Mouse (Mus musculus) CH12.LX (cell line): ENCODE data around the gene Rho. TPM values are rescaled to one million over a fixed set of nuclear protein-coding genes. Genes with fewer than 3 reads are reported as not detected.
A peak's percentile ranks its signal among the peaks of the same experiment; 100 is the strongest.

Experiments used
- DNase-seq: peaks from one replicate; pipeline ENCODE4 v3.0.0-alpha.2; 2013; ENCODE audit errors: extremely low read depth
- H3K27ac ChIP-seq: 2 replicates; pipeline ENCODE4 v1.5.1; 2012; ENCODE audit warnings: low read depth, mild to moderate bottlenecking, control low read depth, moderate library complexity; ENCODE audit not compliant: insufficient read depth
- H3K27me3 ChIP-seq: replicated peaks from 2 replicates; pipeline ENCODE3; 2012; ENCODE audit warnings: inconsistent platforms
- H3K36me3 ChIP-seq, 2 experiments: replicated peaks in 1 of 2; 2 replicates each; pipeline versions ENCODE3 to v1.6.1; 2012; ENCODE audit warnings: inconsistent platforms in 1 of 2, low read length in 1 of 2, mild to moderate bottlenecking in 1 of 2, mixed read lengths in 1 of 2, moderate library complexity in 1 of 2; ENCODE audit not compliant: control insufficient read depth in 1 of 2, insufficient read depth in 1 of 2
- H3K4me1 ChIP-seq, 2 experiments: 2 replicates each; pipeline ENCODE4 v1.6.1; 2012; ENCODE audit warnings: inconsistent platforms in 1 of 2, moderate library complexity in 1 of 2; ENCODE audit not compliant: insufficient read depth in 2 of 2, control insufficient read depth in 1 of 2
- H3K4me2 ChIP-seq: 2 replicates; pipeline ENCODE4 v1.6.1; 2012; ENCODE audit warnings: low read depth, mild to moderate bottlenecking, control low read depth; ENCODE audit not compliant: poor library complexity, insufficient read depth, severe bottlenecking
- H3K4me3 ChIP-seq, 3 experiments: fragments of 150-350 bp in 1 of 3; sonication (generic) in 1 of 3; replicated peaks in 1 of 3; 2 replicates each; pipeline versions ENCODE3 to v1.5.1; 2011 to 2012; ENCODE audit warnings: low read depth in 2 of 3, low read length in 2 of 3, mild to moderate bottlenecking in 2 of 3, moderate library complexity in 2 of 3, control low read depth in 1 of 3, improper control_type of control experiment in 1 of 3, inconsistent platforms in 1 of 3, mixed read lengths in 1 of 3; ENCODE audit not compliant: poor library complexity in 1 of 3
- H3K79me2 ChIP-seq: replicated peaks from 2 replicates; pipeline ENCODE4 v1.6.1; 2012; ENCODE audit warnings: mild to moderate bottlenecking, moderate library complexity; ENCODE audit not compliant: control insufficient read depth, poor library complexity, insufficient read depth, severe bottlenecking; ENCODE audit errors: extremely low read depth
- H3K9ac ChIP-seq: 2 replicates; pipeline ENCODE4 v1.6.1; 2012; ENCODE audit warnings: low read depth, mild to moderate bottlenecking, control low read depth, moderate library complexity; ENCODE audit not compliant: insufficient read depth
- H3K9me3 ChIP-seq: replicated peaks from 2 replicates; pipeline ENCODE3; 2012; ENCODE audit warnings: low read length, inconsistent platforms, mixed read lengths
- BHLHE40 ChIP-seq: IDR thresholded peaks from 2 replicates; pipeline ENCODE4 v1.6.1; 2011; ENCODE audit warnings: mild to moderate bottlenecking, low read depth, low read length, improper control_type of control experiment
- CHD1 ChIP-seq: IDR thresholded peaks from 2 replicates; pipeline ENCODE4 v1.6.1; 2012; ENCODE audit warnings: low read depth, low read length, improper control_type of control experiment, inconsistent platforms
- CTCF ChIP-seq, 2 experiments: IDR thresholded peaks in 1 of 2; conservative IDR thresholded peaks in 1 of 2; 2 replicates each; pipeline ENCODE4 v1.5.1; 2011 to 2012; ENCODE audit warnings: low read depth in 2 of 2, low read length in 2 of 2, improper control_type of control experiment in 1 of 2, inconsistent platforms in 1 of 2, mild to moderate bottlenecking in 1 of 2, moderate library complexity in 1 of 2
- ELF1 ChIP-seq: IDR thresholded peaks from 2 replicates; pipeline ENCODE4 v1.6.1; 2014; ENCODE audit warnings: low read depth, mild to moderate bottlenecking, inconsistent platforms, low read length, improper control_type of control experiment
- EP300 ChIP-seq: IDR thresholded peaks from 2 replicates; pipeline ENCODE4 v1.6.1; 2011; ENCODE audit warnings: low read length, improper control_type of control experiment
- ETS1 ChIP-seq: conservative IDR thresholded peaks from 2 replicates; pipeline ENCODE4 v1.6.1; 2012; ENCODE audit warnings: low read depth, mild to moderate bottlenecking, inconsistent platforms, low read length, improper control_type of control experiment, moderate library complexity
- GABPA ChIP-seq: IDR thresholded peaks from 2 replicates; pipeline ENCODE4 v1.6.1; 2012; ENCODE audit warnings: low read depth, low read length, improper control_type of control experiment, inconsistent platforms; ENCODE audit not compliant: insufficient replicate concordance
- HCFC1 ChIP-seq: IDR thresholded peaks from 2 replicates; pipeline ENCODE4 v1.6.1; 2012; ENCODE audit warnings: low read depth, mild to moderate bottlenecking, inconsistent platforms, low read length, improper control_type of control experiment
- JUN ChIP-seq: IDR thresholded peaks from 2 replicates; pipeline ENCODE4 v1.6.1; 2011; ENCODE audit warnings: low read depth, mild to moderate bottlenecking, low read length, improper control_type of control experiment, moderate library complexity; ENCODE audit not compliant: insufficient read depth
- JUND ChIP-seq: conservative IDR thresholded peaks from 2 replicates; pipeline ENCODE4 v1.6.1; 2011; ENCODE audit warnings: low read depth, low read length, improper control_type of control experiment
- KAT2A ChIP-seq: IDR thresholded peaks from 2 replicates; pipeline ENCODE4 v1.6.1; 2012; ENCODE audit warnings: low read length, improper control_type of control experiment, inconsistent platforms; ENCODE audit not compliant: insufficient replicate concordance
- MAFK ChIP-seq: IDR thresholded peaks from 2 replicates; pipeline ENCODE4 v1.6.1; 2011; ENCODE audit warnings: low read length, improper control_type of control experiment; ENCODE audit not compliant: insufficient replicate concordance
- MAX ChIP-seq: IDR thresholded peaks from 2 replicates; pipeline ENCODE4 v1.6.1; 2011; ENCODE audit warnings: low read length, improper control_type of control experiment
- MEF2A ChIP-seq: IDR thresholded peaks from 2 replicates; pipeline ENCODE4 v1.6.1; 2014; ENCODE audit warnings: low read depth, mild to moderate bottlenecking, inconsistent platforms, low read length, improper control_type of control experiment, borderline replicate concordance
- MXI1 ChIP-seq: IDR thresholded peaks from 2 replicates; pipeline ENCODE4 v1.6.1; 2011; ENCODE audit warnings: mild to moderate bottlenecking, low read depth, low read length, improper control_type of control experiment
- NELFE ChIP-seq: IDR thresholded peaks from 2 replicates; pipeline ENCODE4 v1.6.1; 2011; ENCODE audit warnings: low read depth, low read length, improper control_type of control experiment
- PAX5 ChIP-seq: IDR thresholded peaks from 2 replicates; pipeline ENCODE4 v1.6.1; 2012; ENCODE audit warnings: low read length, inconsistent platforms, mixed read lengths
- POLR2A ChIP-seq: IDR thresholded peaks from 2 replicates; pipeline ENCODE4 v1.6.1; 2011; ENCODE audit warnings: low read depth, mild to moderate bottlenecking, improper control_type of control experiment, low read length
- POLR2AphosphoS2 ChIP-seq: IDR thresholded peaks from 2 replicates; pipeline ENCODE4 v1.6.1; 2011; ENCODE audit warnings: low read depth, low read length, improper control_type of control experiment
- RCOR1 ChIP-seq: conservative IDR thresholded peaks from 2 replicates; pipeline ENCODE4 v1.6.1; 2012; ENCODE audit warnings: low read depth, mild to moderate bottlenecking, inconsistent platforms, low read length, improper control_type of control experiment
- SIN3A ChIP-seq: IDR thresholded peaks from 2 replicates; pipeline ENCODE4 v1.6.1; 2012; ENCODE audit warnings: low read length, improper control_type of control experiment, inconsistent platforms
- SMC3 ChIP-seq: IDR thresholded peaks from 2 replicates; pipeline ENCODE4 v1.6.1; 2011; ENCODE audit warnings: low read depth, low read length, improper control_type of control experiment
- TBP ChIP-seq: conservative IDR thresholded peaks from 2 replicates; pipeline ENCODE4 v1.6.1; 2011; ENCODE audit warnings: low read depth, low read length, improper control_type of control experiment
- TCF12 ChIP-seq: IDR thresholded peaks from 2 replicates; pipeline ENCODE4 v1.6.1; 2014; ENCODE audit warnings: low read depth, mild to moderate bottlenecking, inconsistent platforms, low read length, improper control_type of control experiment
- UBTF ChIP-seq: IDR thresholded peaks from 2 replicates; pipeline ENCODE4 v1.6.1; 2012; ENCODE audit warnings: low read depth, mild to moderate bottlenecking, inconsistent platforms, low read length, improper control_type of control experiment, moderate library complexity
- USF1 ChIP-seq: IDR thresholded peaks from 2 replicates; pipeline ENCODE4 v1.6.1; 2014; ENCODE audit warnings: low read depth, mild to moderate bottlenecking, inconsistent platforms, low read length, improper control_type of control experiment
- USF2 ChIP-seq: conservative IDR thresholded peaks from 2 replicates; pipeline ENCODE4 v1.6.1; 2011; ENCODE audit warnings: low read depth, low read length, improper control_type of control experiment
- ZC3H11A ChIP-seq: IDR thresholded peaks from 2 replicates; pipeline ENCODE4 v1.6.1; 2012; ENCODE audit warnings: low read depth, mild to moderate bottlenecking, inconsistent platforms, low read length, improper control_type of control experiment
- ZMIZ1 ChIP-seq: IDR thresholded peaks from 2 replicates; pipeline ENCODE4 v1.6.1; 2012; ENCODE audit warnings: low read depth, mild to moderate bottlenecking, inconsistent platforms, low read length, improper control_type of control experiment
- dilution Hi-C: fragments of 300-500 bp; cut with MboI; formaldehyde crosslinking; loops from 2 replicates; pipeline ENCODE4 v1.14.3; 2020; ENCODE audit warnings: low sequenced_read_pairs; ENCODE audit not compliant: extremely low pct_unique_long_range_greater_than_20kb, extremely low pct_ligation_motif_present
- in situ Hi-C: fragments of 300-500 bp; cut with MboI; formaldehyde crosslinking; loops from 3 replicates; pipeline ENCODE4 v1.14.3; 2019; ENCODE audit warnings: low sequenced_read_pairs, low pct_ligation_motif_present, low pct_unique_long_range_greater_than_20kb, mixed read lengths
- polyA plus RNA-seq: library from polyadenylated mRNA; unstranded; fragments of >175 nt; gene quantifications from 2 replicates; pipeline ENCODE4 v1.2.1, GENCODE M21; 2012; ENCODE audit warnings: low read depth; ENCODE audit not compliant: insufficient read length
- total RNA-seq, 2 experiments: library from RNA; depleted of rRNA; stranded (reverse); fragments of 300-350 nt in 1 of 2; fragments of >200 nt in 1 of 2; gene quantifications; 2 replicates each; pipeline ENCODE4 v1.2.3; 2012 to 2014

Rho gene
- total and polyA plus RNA-seq, 3 experiments = 0.04 TPM; not detected in 1

DNA sequence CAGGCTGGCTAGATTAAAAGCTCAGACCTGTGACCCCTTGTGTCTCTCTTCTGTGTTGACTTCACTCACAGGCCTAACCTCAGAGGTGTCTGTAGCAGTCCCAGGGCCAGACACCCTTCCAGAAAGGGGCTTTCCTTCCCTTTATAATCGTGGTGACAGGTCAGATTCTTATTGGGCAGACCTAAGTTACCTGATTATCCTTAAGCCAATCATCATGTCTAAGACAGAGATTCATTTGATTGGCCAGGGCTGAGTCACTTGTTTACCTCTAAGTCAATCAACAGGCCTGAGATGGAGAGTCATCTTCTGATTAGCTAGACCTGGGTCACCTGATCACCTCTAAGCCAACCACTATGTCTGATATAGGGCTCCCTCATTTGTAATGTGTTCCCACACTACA is 7.2 kb downstream of the Rho start:
- in situ Hi-C loops (no loop called here), dilution Hi-C loops (no loop called here)
- no peaks in the 10 kb centered on the region for H3K79me2 ChIP-seq
- peaks cover 21 to 39% of the 10 kb centered on the region in 2 experiments for H3K4me1 ChIP-seq
- no peak overlapping the region for H3K4me2 ChIP-seq
- no peaks in the 10 kb centered on the region for H3K36me3 ChIP-seq
- peak; percentile 58 for DNase-seq
- no peak overlapping the region for H3K9ac ChIP-seq
- H3K9me3 ChIP-seq = no peaks in the 10 kb centered on the region
- no peak overlapping the region for H3K27ac ChIP-seq
- TF ChIP-seq PAX5 (no peak), TBP (0 out of 2 replicates have a peak, but pooled peaks have one; percentile 67), GABPA (no peak), UBTF (no peak), POLR2AphosphoS2 (no peak), ETS1 (no peak), USF1 (0 out of 2 replicates have a peak, but pooled peaks have one; percentile 21), HCFC1 (no peak), USF2 (peak; percentile 34), ZC3H11A (no peak), JUN (no peak), CHD1 (no peak), MEF2A (no peak), POLR2A (0 out of 2 replicates have a peak, but pooled peaks have one; percentile 38)
- TF ChIP-seq, all 38 proteins: peak for 4
- Histone ChIP-seq H3K4me3 (no peak overlapping the region), H3K27me3 (no peaks in the 10 kb centered on the region)

DNA sequence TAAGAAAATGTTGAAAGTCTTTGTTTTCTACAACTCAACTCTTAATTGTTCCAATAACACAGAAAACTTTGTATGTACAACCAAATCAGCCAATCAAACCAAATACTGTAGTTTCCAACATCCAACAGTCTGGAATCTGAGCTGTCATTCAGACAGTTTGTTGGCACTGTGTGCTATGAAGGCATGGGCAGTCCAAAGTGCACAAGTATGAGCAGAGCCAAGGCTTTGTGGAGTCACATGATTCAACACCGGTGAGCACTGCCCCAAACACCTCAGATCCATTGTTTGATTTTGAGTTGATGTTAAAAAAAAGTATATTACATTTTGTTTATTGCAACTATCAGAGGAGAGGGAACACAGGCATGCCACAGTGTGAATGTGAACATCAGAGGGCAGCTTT is 9.1 kb downstream of the Rho start:
- dilution Hi-C loops (no loop called here), in situ Hi-C loops (loop anchor here (5.0 kb wide), 1 partner anchor 33 kb away; no protein-coding TSS in a partner anchor)
- H3K27ac ChIP-seq = no peak overlapping the region
- H3K27me3 ChIP-seq = no peaks in the 10 kb centered on the region
- no peak for DNase-seq
- no peak overlapping the region for H3K9ac ChIP-seq
- peaks cover 34 to 57% of the 10 kb centered on the region in 2 experiments for H3K4me1 ChIP-seq
- no peaks in the 10 kb centered on the region for H3K36me3 ChIP-seq
- TF ChIP-seq SMC3 = no peak
- TF ChIP-seq TCF12 = no peak
- TF ChIP-seq MXI1 = no peak
- no peak for TF ChIP-seq EP300
- no peak for TF ChIP-seq ZMIZ1
- TF ChIP-seq JUND = no peak
- no peak for TF ChIP-seq USF2
- TF ChIP-seq UBTF = no peak
- no peak for TF ChIP-seq POLR2A
- no peak for TF ChIP-seq BHLHE40
- TF ChIP-seq PAX5 = no peak
- no peak for TF ChIP-seq MAX
- no peak for TF ChIP-seq MAFK
- TF ChIP-seq ELF1 = no peak
- no peak for TF ChIP-seq RCOR1
- TF ChIP-seq KAT2A = no peak
- TF ChIP-seq NELFE = no peak
- TF ChIP-seq CHD1 = no peak
- TF ChIP-seq CTCF (conservative IDR thresholded peaks at IDR 0.05 in 1 of 2, IDR thresholded peaks at IDR 0.05 in 1 of 2; ENCODE audit: low read depth in 2 of 2, low read length in 2 of 2) = no peak
- no peak for TF ChIP-seq SIN3A
- no peaks in the 10 kb centered on the region for H3K79me2 ChIP-seq
- H3K4me2 ChIP-seq = no peak overlapping the region
- H3K4me3 ChIP-seq = no peak overlapping the region
- no peaks in the 10 kb centered on the region for H3K9me3 ChIP-seq
